Mouse (Mus musculus) ES-E14 (cell line): ENCODE measurements around the gene Rab38. TPM values are rescaled to one million over a fixed set of nuclear protein-coding genes. Genes with fewer than 3 reads are reported as not detected.

Experiments
- DNase-seq: peaks from one replicate; pipeline ENCODE4 v3.0.0-alpha.2; 2013; ENCODE audit warnings: low read depth, low spot score
- H3K27ac ChIP-seq: 2 replicates; pipeline ENCODE4 v1.5.1; 2012; ENCODE audit warnings: low read depth, mild to moderate bottlenecking, low read length, moderate library complexity, mixed read lengths; ENCODE audit not compliant: poor library complexity, insufficient read depth, severe bottlenecking
- H3K36me3 ChIP-seq: 2 replicates; pipeline ENCODE4 v1.6.1; 2012; ENCODE audit warnings: mild to moderate bottlenecking, low read length, moderate library complexity, mixed read lengths; ENCODE audit not compliant: control insufficient read depth, poor library complexity, insufficient read depth, severe bottlenecking
- H3K4me1 ChIP-seq, 2 experiments: fragments of 150-350 bp in 1 of 2; sonication (generic) in 1 of 2; 2 replicates each; pipeline ENCODE4 v1.6.1; 2012; ENCODE audit warnings: low read length in 2 of 2, mild to moderate bottlenecking in 1 of 2, mixed read lengths in 1 of 2; ENCODE audit not compliant: control insufficient read depth in 2 of 2, insufficient read depth in 2 of 2, poor library complexity in 1 of 2
- H3K4me3 ChIP-seq, 2 experiments: fragments of 150-350 bp in 1 of 2; sonication (generic) in 1 of 2; 2 replicates each; pipeline ENCODE4 v1.5.1; 2012; ENCODE audit warnings: low read length in 2 of 2, low read depth in 1 of 2, mild to moderate bottlenecking in 1 of 2, mixed read lengths in 1 of 2; ENCODE audit not compliant: insufficient read depth in 1 of 2, poor library complexity in 1 of 2, severe bottlenecking in 1 of 2
- H3K9ac ChIP-seq: 2 replicates; pipeline ENCODE4 v1.6.1; 2012; ENCODE audit warnings: low read depth, mild to moderate bottlenecking, low read length, mixed read lengths; ENCODE audit not compliant: poor library complexity, insufficient read depth, severe bottlenecking
- H3K9me3 ChIP-seq: fragments of 150-350 bp; sonication (generic); 2 replicates; pipeline ENCODE4 v1.6.1; 2012; ENCODE audit warnings: low read depth, mild to moderate bottlenecking, low read length; ENCODE audit not compliant: control insufficient read depth, insufficient read depth
- CHD2 ChIP-seq: IDR thresholded peaks from 2 replicates; pipeline ENCODE4 v1.6.1; 2014; ENCODE audit warnings: mild to moderate bottlenecking, low read depth, low read length, inconsistent platforms
- HCFC1 ChIP-seq: IDR thresholded peaks from 2 replicates; pipeline ENCODE4 v1.6.1; 2012; ENCODE audit warnings: low read length, inconsistent platforms, borderline replicate concordance; ENCODE audit not compliant: insufficient read depth
- MAFK ChIP-seq: IDR thresholded peaks from 2 replicates; pipeline ENCODE4 v1.6.1; 2014; ENCODE audit warnings: mild to moderate bottlenecking, low read depth, low read length, inconsistent platforms; ENCODE audit not compliant: insufficient read depth
- ZC3H11A ChIP-seq: IDR thresholded peaks from 2 replicates; pipeline ENCODE4 v1.6.1; 2012; ENCODE audit warnings: low read depth, mild to moderate bottlenecking, inconsistent platforms, low read length, borderline replicate concordance
- ZNF384 ChIP-seq: IDR thresholded peaks from 2 replicates; pipeline ENCODE4 v1.6.1; 2012; ENCODE audit warnings: low read depth, low read length, inconsistent platforms
- in situ Hi-C, 2 experiments: fragments of 600-800 bp; cut with MboI; formaldehyde crosslinking; loops; one replicate each; pipeline ENCODE4 v1.15.1; 2025; ENCODE audit warnings: low sequenced_read_pairs in 2 of 2, inconsistent platforms in 1 of 2; ENCODE audit not compliant: unreplicated experiment in 2 of 2
- total RNA-seq: library from RNA; depleted of rRNA; stranded (reverse); fragments of 300-350 nt; gene quantifications from 2 replicates; pipeline ENCODE4 v1.2.3, GENCODE M21; 2012

The Rab38 gene
- total RNA-seq, 1 experiment = 2.5 TPM

DNA sequence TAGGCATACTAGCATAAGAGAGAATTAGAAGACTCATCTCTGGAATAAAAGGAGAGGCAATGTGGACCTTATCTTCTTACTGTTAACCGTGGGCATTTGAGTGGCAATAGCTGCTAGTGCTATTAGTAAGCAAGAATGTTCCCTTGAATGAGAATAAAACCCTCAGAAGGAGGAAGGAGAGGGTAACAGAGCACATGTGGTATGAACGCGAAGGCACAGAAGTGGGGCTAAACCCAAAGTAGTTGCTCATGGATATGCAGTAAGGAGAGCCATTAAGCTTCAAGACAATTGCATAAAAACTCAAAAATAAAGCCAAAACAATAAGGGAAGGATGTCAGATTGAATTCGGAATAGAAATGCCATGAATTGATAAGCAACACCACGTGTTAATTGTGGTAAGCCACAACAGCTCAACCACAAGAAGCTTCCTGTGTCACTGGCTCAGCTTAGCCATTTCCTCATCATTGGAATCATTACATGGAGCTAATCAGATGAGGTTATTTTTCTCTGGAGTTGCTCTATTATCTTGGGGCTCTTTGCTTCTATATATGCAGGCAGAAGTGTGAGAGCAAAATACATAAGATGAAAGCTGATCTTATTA is 72.2 kb downstream of the Rab38 start:
- no peak overlapping the region for H3K27ac ChIP-seq
- no peak overlapping the region for H3K4me3 ChIP-seq
- H3K9ac ChIP-seq = no peak overlapping the region
- in situ Hi-C loops = no loop called here
- H3K9me3 ChIP-seq = no peaks in the 10 kb centered on the region
- DNase-seq = no peak
- TF ChIP-seq MAFK = no peak
- no peak for TF ChIP-seq HCFC1
- TF ChIP-seq ZC3H11A = no peak
- TF ChIP-seq ZNF384 = no peak
- no peak for TF ChIP-seq CHD2
- H3K4me1 ChIP-seq = no peaks in the 10 kb centered on the region
- H3K36me3 ChIP-seq = no peaks in the 10 kb centered on the region

DNA sequence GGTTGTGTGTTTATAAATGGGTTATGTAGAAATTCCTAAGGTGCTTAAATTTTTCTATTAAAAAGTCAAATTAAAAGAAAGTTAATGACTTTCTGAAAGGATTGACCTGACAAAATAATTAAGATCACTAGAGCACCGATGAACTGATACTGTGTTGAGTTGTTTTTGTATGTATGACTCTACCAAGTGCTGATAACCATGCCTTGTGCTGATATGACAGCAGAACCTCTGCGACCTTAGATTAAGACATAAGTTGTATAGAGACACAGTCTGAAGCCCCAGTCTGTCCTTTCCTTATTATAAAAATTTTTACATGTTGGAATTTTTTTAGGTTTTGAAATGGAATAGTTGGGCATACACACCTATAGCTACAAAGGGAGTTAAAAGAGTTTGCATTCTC is 79.7 kb downstream of the Rab38 start:
- Histone ChIP-seq H3K4me1 (no peaks in the 10 kb centered on the region), H3K9ac (no peak overlapping the region), H3K36me3 (no peaks in the 10 kb centered on the region), H3K27ac (no peak overlapping the region), H3K9me3 (no peaks in the 10 kb centered on the region), H3K4me3 (no peak overlapping the region)
- no peak for DNase-seq
- TF ChIP-seq HCFC1 (no peak), ZC3H11A (no peak), CHD2 (no peak), ZNF384 (no peak), MAFK (no peak)
- in situ Hi-C loops = no loop called here

DNA sequence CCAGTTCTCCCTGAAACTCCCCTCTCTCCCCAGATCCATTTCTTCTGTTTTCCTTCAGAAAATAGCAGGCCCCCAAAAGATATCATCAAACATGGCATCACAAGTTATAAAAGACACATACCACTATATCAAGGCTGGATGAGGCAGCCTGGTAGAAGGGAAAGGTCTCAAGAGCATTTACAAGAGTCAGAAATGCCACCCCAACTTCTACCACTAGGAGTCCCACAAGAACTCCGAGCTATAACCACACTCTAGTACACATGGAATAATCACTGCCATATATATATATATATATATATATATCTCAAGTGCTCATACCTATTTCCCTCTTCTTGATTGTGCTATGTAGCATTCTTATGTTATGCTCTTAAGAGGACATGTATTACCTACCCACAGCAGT is 92.4 kb downstream of the Rab38 start:
- in situ Hi-C loops = no loop called here
- H3K9me3 ChIP-seq = no peaks in the 10 kb centered on the region
- H3K4me1 ChIP-seq = no peaks in the 10 kb centered on the region
- H3K4me3 ChIP-seq = no peak overlapping the region
- TF ChIP-seq ZC3H11A = no peak
- TF ChIP-seq ZNF384 = no peak
- TF ChIP-seq MAFK = no peak
- TF ChIP-seq HCFC1 = no peak
- TF ChIP-seq CHD2 = no peak
- no peak overlapping the region for H3K9ac ChIP-seq
- no peaks in the 10 kb centered on the region for H3K36me3 ChIP-seq
- peak; percentile 25 for DNase-seq
- H3K27ac ChIP-seq = no peak overlapping the region

DNA sequence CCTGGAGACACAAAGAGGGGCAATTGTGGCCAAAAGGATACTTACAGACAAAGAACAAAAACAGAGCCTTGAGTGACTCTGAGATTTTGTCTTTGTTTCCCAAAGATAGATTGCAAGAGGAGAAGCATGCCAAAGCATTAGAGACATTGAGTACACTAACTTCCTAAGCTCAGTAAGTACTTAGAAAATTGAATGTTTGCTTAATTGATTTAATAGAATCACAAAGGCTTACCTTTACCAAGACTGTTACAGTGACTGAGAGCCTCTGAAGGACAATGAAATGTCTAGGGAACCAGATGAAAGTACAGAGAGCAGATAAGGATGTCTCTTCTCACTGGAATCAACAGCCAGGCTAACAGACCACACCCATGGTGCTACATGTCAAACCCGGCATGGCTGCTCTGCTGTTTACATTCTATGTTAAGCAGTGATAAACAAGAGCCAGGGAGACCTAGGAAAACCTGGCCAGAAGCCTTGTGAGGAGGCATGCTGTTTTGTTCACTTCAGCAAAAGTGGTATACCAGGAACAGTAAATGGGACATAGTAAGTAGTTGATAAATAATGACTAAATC is 97.1 kb downstream of the Rab38 start:
- Histone ChIP-seq H3K9ac (no peak overlapping the region), H3K27ac (no peak overlapping the region), H3K4me3 (no peak overlapping the region), H3K36me3 (no peaks in the 10 kb centered on the region), H3K9me3 (no peaks in the 10 kb centered on the region), H3K4me1 (no peaks in the 10 kb centered on the region)
- no peak for TF ChIP-seq HCFC1
- TF ChIP-seq ZNF384 = no peak
- TF ChIP-seq ZC3H11A = no peak
- TF ChIP-seq MAFK = no peak
- no peak for TF ChIP-seq CHD2
- DNase-seq = peak; percentile 28
- in situ Hi-C loops = no loop called here

DNA sequence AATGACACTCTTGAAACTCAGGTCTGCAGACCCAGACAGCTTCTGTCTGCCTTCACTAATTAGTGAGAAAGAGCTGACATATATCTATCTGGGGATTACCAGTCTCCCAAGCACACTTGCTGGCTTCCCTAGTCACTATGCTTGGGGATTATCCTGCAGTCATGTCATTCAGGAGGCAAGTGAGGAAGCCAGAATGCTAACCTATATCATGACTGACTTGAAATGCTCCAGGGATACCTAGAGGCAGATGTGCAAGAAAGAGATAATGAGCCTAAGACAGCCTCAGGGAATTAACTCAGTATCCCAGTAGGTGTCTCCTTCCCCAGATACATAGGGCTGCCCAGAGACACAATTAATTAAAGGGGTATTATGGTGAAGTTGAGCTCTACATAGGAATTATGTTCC is 106.1 kb downstream of the Rab38 start:
- Histone ChIP-seq H3K4me1 (no peaks in the 10 kb centered on the region), H3K36me3 (no peaks in the 10 kb centered on the region), H3K27ac (no peak overlapping the region), H3K4me3 (no peak overlapping the region), H3K9ac (no peak overlapping the region), H3K9me3 (no peaks in the 10 kb centered on the region)
- TF ChIP-seq MAFK = no peak
- no peak for TF ChIP-seq CHD2
- no peak for TF ChIP-seq ZNF384
- TF ChIP-seq HCFC1 = no peak
- no peak for TF ChIP-seq ZC3H11A
- in situ Hi-C loops = no loop called here
- DNase-seq = no peak
